Mouse (Mus musculus): ENCODE results near the gene Gm10229.
"Not testable (repeated sequence)": the region's sequence is repeated elsewhere in the genome, so short reads cannot be mapped to it uniquely, and the experiment has no call there.

The Gm10229 gene

GRCm38 (mm10) chr16:89014984-89015383, at the start of gene Gm10229:
Gm10229 (plus strand) TSS chr16:89015284.
- not testable (repeated sequence) for DNase-seq (ENCODE audit: low read depth)

- DNase-seq (ENCODE audit: low read depth): no peak
Measured at GRCm38 (mm10) chr16:89010659-89011058, 4.4 kb upstream of the Gm10229 start, which contains the start of gene Krtap22-2. Krtap22-2 (minus strand) TSS chr16:89010759.

- no peak for DNase-seq (ENCODE audit: low read depth)
Measured at GRCm38 (mm10) chr16:89013973-89014372, 1.1 kb upstream of the Gm10229 start.

- DNase-seq (ENCODE audit: low read depth): not testable (repeated sequence)
Measured at GRCm38 (mm10) chr16:89031399-89031798, 16.3 kb downstream of the Gm10229 start, which contains the start of gene Krtap6-1. Krtap6-1 (plus strand) TSS chr16:89031699.

- DNase-seq (ENCODE audit: low read depth): not testable (repeated sequence)
Measured at GRCm38 (mm10) chr16:89041372-89041771, 26.3 kb downstream of the Gm10229 start, which contains the start of gene Gm10228. Gm10228 (minus strand) TSS chr16:89041472.

- DNase-seq (ENCODE audit: low read depth): no peak
Measured at GRCm38 (mm10) chr16:89047783-89048182, 32.7 kb downstream of the Gm10229 start, which contains the start of gene Krtap6-5. Krtap6-5 (minus strand) TSS chr16:89047883.

- not testable (repeated sequence) for DNase-seq (ENCODE audit: low read depth)
Measured at GRCm38 (mm10) chr16:89063902-89064301, 48.8 kb downstream of the Gm10229 start, which contains the start of gene 1110025L11Rik. 1110025L11Rik (minus strand) TSS chr16:89064002.

All from induced T-regulatory cell, adult 2 months (primary cell).